Comparison of ENCODE assay signal across 9 mouse cellular contexts in genomic region chr17:35058316-35058715, GRCm38 (mm10). TPM values are rescaled to one million over a fixed set of nuclear protein-coding genes. Genes with fewer than 3 reads are reported as not detected.
DNase-seq lines count a peak whose midpoint lies in the region; ATAC-seq lines count a peak whose summit lies in the region.
"Had no signal": no experiment of that assay in that cellular context is flagged by ENCODE, and none has a peak within 500 bp of the region (broad histone marks: within the 10 kb centered on the region; RNA-seq: fewer than 3 reads in every experiment).

No protein-coding gene starts in this region.

- no peaks in the 10 kb centered on the region for H3K27me3 ChIP-seq in lung, embryonic 15.5 days
- peaks cover 4% of the 10 kb centered on the region for H3K27me3 ChIP-seq in limb, embryonic 12.5 days
- H3K27me3 ChIP-seq in stomach, embryonic 16.5 days (ENCODE audit: control insufficient read depth, insufficient read depth, low read length), result no peaks in the 10 kb centered on the region

- no peaks in the 10 kb centered on the region for H3K9me3 ChIP-seq in lung, embryonic 15.5 days
- H3K9me3 ChIP-seq in limb, embryonic 12.5 days, result no peaks in the 10 kb centered on the region
- H3K9me3 ChIP-seq in stomach, embryonic 16.5 days (replicated peaks; ENCODE audit: control insufficient read depth, low read length), result no peaks in the 10 kb centered on the region

- H3K9ac ChIP-seq in lung, embryonic 15.5 days, result no peak overlapping the region
- H3K9ac ChIP-seq in limb, embryonic 12.5 days (replicated peaks), result no peak overlapping the region
- no peak overlapping the region for H3K9ac ChIP-seq in stomach, embryonic 16.5 days (ENCODE audit: low read length)

- peaks cover 20% of the 10 kb centered on the region for H3K4me1 ChIP-seq in lung, embryonic 15.5 days
- H3K4me1 ChIP-seq in limb, embryonic 12.5 days (replicated peaks), result peaks cover 24% of the 10 kb centered on the region
- peaks cover 22% of the 10 kb centered on the region for H3K4me1 ChIP-seq in stomach, embryonic 16.5 days (ENCODE audit: control insufficient read depth, insufficient read depth, low read length)

- WGBS in lung, embryonic 15.5 days, result 40% methylated on average over 9 of the region's 9 CpGs
- 66% methylated on average over 9 of the region's 9 CpGs for WGBS in limb, embryonic 12.5 days
- 47% methylated on average over 9 of the region's 9 CpGs for WGBS in stomach, embryonic 16.5 days

- H3K4me3 ChIP-seq in lung, embryonic 15.5 days, result peak overlapping the region; percentile 77
- peak overlapping the region; percentile 83 for H3K4me3 ChIP-seq in limb, embryonic 12.5 days (replicated peaks)
- H3K4me3 ChIP-seq in stomach, embryonic 16.5 days (replicated peaks; ENCODE audit: low read length), result peak overlapping the region; percentile 73

- peak overlapping the region; percentile 81; the same call in 1 of the 2 replicates for H3K4me2 ChIP-seq in lung, embryonic 15.5 days
- H3K4me2 ChIP-seq in limb, embryonic 12.5 days, result peak overlapping the region; percentile 91
- H3K4me2 ChIP-seq in stomach, embryonic 16.5 days (ENCODE audit: low read depth, low read length), result no peak overlapping the region

- peaks cover 67% of the 10 kb centered on the region for H3K36me3 ChIP-seq in lung, embryonic 15.5 days
- peaks cover 79% of the 10 kb centered on the region for H3K36me3 ChIP-seq in limb, embryonic 12.5 days
- peaks cover 25% of the 10 kb centered on the region for H3K36me3 ChIP-seq in stomach, embryonic 16.5 days (ENCODE audit: control insufficient read depth, insufficient read depth, low read length)

- peak overlapping the region; percentile 93 for H3K27ac ChIP-seq in lung, embryonic 15.5 days
- peak overlapping the region; percentile 96 for H3K27ac ChIP-seq in limb, embryonic 12.5 days
- H3K27ac ChIP-seq in stomach, embryonic 16.5 days (ENCODE audit: low read length), result peak overlapping the region; percentile 93; the same call in 1 of the 2 replicates
- H3K27ac ChIP-seq: liver, embryonic 14.5 days had no signal

- no peak for ATAC-seq in lung, embryonic 15.5 days (ENCODE audit: borderline replicate concordance, extremely low read depth, low FRiP score, low TSS enrichment)
- ATAC-seq in limb, embryonic 12.5 days (ENCODE audit: insufficient number of reproducible peaks, insufficient read depth, low FRiP score, low TSS enrichment, low read depth), result no peak
- ATAC-seq in stomach, embryonic 16.5 days (ENCODE audit: insufficient read depth, low FRiP score), result no peak

- peak; percentile 37 for DNase-seq in cerebellum, adult 11-12 months
- DNase-seq in cerebellum, postnatal 36 days, result no peak
- no peak for DNase-seq in lung, postnatal 25 days (ENCODE audit: low spot score)
- DNase-seq in spleen, postnatal 10 days (ENCODE audit: low spot score in 2 of 2), result no peak
- DNase-seq in urinary bladder, postnatal 14 days (ENCODE audit: low spot score), result no peak

RNA-seq across cellular contexts. Expression of gene Ddah2, which starts 0.5 kb away (rescaled TPM):
- polyA plus RNA-seq in lung, embryonic 15.5 days (2015; fragmentation: Nextera tagmentation; extraction: Ambion mirVana), result 330 and 333 TPM in 2 replicates
- 489 and 492 TPM in 2 replicates for polyA plus RNA-seq in limb, embryonic 12.5 days (2016; fragmentation: Nextera tagmentation; extraction: Ambion mirVana)
- 190 and 193 TPM in 2 replicates for polyA plus RNA-seq in stomach, embryonic 16.5 days (2015; fragmentation: Nextera tagmentation; extraction: Ambion mirVana)

RNA-seq across cellular contexts. Expression of gene Ly6g6c, which starts 6.9 kb away (rescaled TPM):
- 0.36 and 0.39 TPM in 2 replicates for polyA plus RNA-seq in lung, embryonic 15.5 days (2015; fragmentation: Nextera tagmentation; extraction: Ambion mirVana)
- not detected in 2 replicates for polyA plus RNA-seq in limb, embryonic 12.5 days (2016; fragmentation: Nextera tagmentation; extraction: Ambion mirVana)
- polyA plus RNA-seq in stomach, embryonic 16.5 days (2015; fragmentation: Nextera tagmentation; extraction: Ambion mirVana), result 50.6 and 109 TPM in 2 replicates

RNA-seq across cellular contexts. Expression of gene Mpig6b, which starts 7.7 kb away (rescaled TPM):
- polyA plus RNA-seq in lung, embryonic 15.5 days (2015; fragmentation: Nextera tagmentation; extraction: Ambion mirVana), result 0.67 and 0.93 TPM in 2 replicates
- 0.68 and 0.76 TPM in 2 replicates for polyA plus RNA-seq in limb, embryonic 12.5 days (2016; fragmentation: Nextera tagmentation; extraction: Ambion mirVana)
- polyA plus RNA-seq in stomach, embryonic 16.5 days (2015; fragmentation: Nextera tagmentation; extraction: Ambion mirVana), result 0.48 and 1.0 TPM in 2 replicates

RNA-seq across cellular contexts. Expression of gene Clic1, which starts 8.6 kb away (rescaled TPM):
- 283 and 300 TPM in 2 replicates for polyA plus RNA-seq in lung, embryonic 15.5 days (2015; fragmentation: Nextera tagmentation; extraction: Ambion mirVana)
- 194 and 195 TPM in 2 replicates for polyA plus RNA-seq in limb, embryonic 12.5 days (2016; fragmentation: Nextera tagmentation; extraction: Ambion mirVana)
- 396 and 441 TPM in 2 replicates for polyA plus RNA-seq in stomach, embryonic 16.5 days (2015; fragmentation: Nextera tagmentation; extraction: Ambion mirVana)

RNA-seq across cellular contexts. Expression of gene Msh5, which starts 11.8 kb away (rescaled TPM):
- 4.4 TPM in 2 replicates for polyA plus RNA-seq in lung, embryonic 15.5 days (2015; fragmentation: Nextera tagmentation; extraction: Ambion mirVana)
- 2.9 and 3.4 TPM in 2 replicates for polyA plus RNA-seq in limb, embryonic 12.5 days (2016; fragmentation: Nextera tagmentation; extraction: Ambion mirVana)
- polyA plus RNA-seq in stomach, embryonic 16.5 days (2015; fragmentation: Nextera tagmentation; extraction: Ambion mirVana), result 3.9 and 4.2 TPM in 2 replicates

Comparison
In these comparisons a context has a peak if more than half of its experiments do, and no peak if none do; other contexts are left out.
1. RNA of gene Ly6g6c, which starts 6.9 kb away (polyA plus RNA-seq): 50.6 to 109 TPM in stomach, embryonic 16.5 days; 0.36 to 0.39 TPM in lung, embryonic 15.5 days and not detected in limb, embryonic 12.5 days; every median in the first group is over 10 times any median in the second.
2. Peak in every context shown above with its lines, with median percentiles within 50 percentile points of each other: H3K27ac ChIP-seq and H3K4me3 ChIP-seq.